Mouse (Mus musculus) adipocyte (in vitro differentiated cells): ENCODE measurements around the gene Ccdc88c.

Experiments
- DNase-seq: peaks from one replicate; pipeline ENCODE4 v3.0.0-alpha.2; 2016; ENCODE audit warnings: low spot score

Ccdc88c gene

DNA sequence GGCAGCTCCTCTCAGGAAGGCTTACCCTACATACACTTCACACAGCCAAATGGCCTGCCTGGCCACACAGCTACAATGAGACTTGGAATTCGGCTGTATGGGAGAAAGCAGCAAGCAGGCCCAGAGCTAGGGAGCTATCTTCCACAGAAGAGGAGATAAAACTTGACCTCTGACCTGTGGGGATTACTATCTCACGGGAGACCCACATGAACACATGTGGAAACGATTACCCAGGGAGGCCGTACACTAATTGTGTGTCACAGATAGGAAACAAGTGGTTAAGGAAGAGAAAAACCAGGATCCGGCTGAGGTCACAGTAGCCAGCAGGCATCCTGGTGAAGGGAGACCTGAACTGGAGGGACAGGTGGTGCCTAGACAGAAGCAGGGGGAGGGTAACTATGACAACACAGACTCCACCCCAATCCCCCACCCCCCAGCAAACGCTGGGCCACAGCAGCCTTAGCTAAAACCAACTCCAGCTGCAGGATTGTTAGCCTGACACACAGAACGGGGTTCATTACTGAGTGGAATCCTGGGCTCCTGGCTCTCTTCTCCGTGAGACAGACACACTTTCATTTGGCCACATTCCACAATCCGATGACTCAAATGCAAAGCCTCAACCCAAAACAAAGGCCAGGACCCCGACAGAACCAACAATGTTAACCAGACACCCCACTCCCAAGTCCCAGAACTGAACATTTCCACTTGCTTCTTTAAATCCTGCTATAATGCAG is 30.9 kb downstream of the Ccdc88c start:
- no peak for DNase-seq

DNA sequence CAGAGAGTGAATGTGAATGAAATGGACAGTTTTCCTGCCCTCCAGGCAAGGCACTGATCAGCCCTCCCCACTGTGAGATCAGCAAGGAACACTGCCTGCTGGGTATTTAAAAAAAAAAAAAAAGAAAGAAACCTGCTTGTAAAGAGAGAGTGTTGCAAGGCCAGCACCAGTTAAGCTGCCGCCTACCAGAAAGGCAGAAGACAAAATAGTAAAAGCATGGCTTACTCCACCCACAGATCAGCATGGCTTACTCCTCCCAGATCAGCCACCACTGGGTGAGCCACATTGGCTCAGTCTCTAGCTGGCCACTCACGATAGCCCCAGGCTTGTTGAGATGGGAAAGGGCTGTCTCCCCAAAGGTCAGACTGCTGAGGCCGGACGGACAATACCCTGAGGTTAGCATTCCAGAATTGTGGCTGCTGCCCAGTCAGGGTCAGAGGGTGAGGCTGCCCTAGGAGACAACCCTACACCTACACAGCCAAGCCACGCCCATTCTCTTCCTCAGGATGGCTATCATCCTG is 32.4 kb downstream of the Ccdc88c start:
- peak; percentile 71 for DNase-seq

DNA sequence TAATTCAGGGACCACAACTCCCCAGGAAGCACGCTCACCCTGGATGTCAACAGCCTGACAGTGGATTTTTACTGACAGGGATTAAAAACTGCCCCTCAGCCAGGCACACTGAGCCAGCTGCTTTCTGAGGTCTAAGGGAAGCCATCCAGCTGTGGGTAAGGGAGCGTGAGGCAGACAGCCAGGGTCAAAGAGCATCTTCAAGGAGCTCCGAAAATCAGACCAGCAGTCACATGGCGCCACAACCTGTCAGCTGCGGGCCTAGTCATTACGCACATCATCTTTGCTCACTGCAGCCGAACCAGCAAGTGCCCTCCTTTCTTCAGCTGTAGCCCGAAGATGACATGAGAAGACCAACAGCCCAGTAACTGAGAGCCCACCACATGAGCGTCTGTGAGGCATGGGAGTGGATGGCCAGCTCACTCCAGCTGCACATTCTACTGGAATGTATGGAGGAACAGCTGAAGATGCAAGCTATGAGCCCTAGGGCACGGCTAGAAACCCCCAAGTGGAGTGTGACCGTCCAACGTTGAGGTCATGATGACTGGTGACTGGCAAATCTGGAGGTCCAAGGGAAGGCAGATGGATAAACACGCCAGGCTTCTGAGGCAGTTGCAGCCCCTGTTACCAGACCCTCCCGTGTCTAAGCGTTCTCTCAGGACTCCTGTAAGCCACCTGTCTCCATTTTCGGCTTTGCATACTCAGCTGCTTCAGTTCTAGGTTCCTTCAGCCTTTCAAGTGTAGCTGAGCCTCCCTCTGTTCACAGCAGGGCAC is 33.1 kb downstream of the Ccdc88c start:
- DNase-seq, result peak; percentile 27

DNA sequence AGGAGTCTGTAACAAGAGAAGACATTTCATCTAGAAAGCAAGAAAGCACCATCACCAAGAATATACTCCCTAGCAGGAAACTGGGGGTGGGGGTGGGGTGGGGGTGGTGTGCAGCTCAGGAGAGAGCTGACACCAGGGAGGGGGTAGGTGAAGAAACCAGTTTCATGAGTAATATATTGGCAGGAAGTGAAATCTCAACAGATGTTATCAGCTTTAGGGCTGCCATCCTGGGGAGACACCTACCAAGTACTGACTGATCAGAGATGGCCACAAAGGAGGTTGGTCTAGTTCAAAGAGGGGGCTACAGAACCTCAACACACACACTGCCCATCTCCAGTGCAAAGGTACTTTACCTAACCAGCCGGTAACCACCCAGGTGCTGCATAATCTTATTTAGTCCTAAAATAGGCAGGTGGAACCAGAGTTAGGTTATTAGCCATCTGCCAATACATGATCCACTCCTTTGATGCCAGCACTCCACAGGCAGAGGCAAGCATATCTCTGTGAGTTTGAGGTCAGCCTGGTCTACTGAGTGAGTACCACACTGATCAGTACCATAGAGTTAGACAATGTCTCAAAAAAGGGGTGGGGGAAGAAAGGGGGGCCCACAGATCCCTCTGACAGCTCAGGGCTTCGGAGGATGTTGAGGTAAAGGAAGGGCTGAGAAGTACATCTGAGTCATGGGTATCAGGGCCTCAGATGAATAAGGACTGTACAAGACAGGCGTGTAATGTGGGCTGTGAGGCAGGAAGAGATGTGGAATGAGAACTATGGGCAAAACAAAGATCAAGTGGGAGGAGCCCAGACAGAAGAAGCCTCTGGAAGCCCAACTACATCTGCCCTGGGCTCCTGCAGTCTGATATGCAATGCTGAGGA is 34.5 kb downstream of the Ccdc88c start:
- no peak for DNase-seq

DNA sequence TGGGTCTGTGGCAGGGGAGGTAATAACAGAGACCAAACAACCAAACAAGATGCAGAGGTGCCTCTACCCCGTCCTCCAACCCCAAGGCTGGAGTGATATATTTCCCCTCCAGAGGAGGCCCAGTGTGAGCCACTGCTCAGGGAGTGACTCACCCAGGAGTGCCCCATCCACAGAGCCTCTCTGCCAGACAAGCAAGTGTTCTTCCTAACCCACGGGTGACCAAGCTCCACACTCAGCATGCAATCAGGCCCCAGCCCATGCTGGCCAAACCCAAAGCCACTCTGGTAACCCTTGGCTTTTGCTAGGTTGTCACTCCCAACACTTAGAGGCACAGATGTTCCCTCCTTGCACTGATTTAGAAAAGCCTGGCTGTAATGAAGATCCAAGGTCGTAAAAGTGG is 35.7 kb downstream of the Ccdc88c start:
- DNase-seq, result no peak

DNA sequence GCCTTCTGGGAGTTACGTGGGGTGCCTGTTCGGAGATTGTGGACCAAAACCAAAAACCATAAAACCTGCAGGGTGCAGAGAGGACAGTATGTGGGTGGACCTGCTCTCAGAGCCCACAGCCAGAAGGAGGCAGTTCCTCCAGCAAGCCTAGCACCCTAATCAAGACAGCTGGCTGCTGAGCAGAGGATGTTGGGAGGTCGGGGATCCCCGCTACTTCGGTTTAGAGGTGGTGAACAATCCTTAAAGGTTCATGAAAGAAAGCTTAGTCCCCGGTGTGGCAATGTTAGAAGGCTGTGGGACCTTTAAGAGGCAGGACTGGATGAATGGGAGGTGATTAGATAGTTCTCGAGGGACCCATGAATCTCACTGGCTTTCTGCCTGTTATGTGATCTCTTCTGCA is 36.4 kb downstream of the Ccdc88c start:
- no peak for DNase-seq

DNA sequence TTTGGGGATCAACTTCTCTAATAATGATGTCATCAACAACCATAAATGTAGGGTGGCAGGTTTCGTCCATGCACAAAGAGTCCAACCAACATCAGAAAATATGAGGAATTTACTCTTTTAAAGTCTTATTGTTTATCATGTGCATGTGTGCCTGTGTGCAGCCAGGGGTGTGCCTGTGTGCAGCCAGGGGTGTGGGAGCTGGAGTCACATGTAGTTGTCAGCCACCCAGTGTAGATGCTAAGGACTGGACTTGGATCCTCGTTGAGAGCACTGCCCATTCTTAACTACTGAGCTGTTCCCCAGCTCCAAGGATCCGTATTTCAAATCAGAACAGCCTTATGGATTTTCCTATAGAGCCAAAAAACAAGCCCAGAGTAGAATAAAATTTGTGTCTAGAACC is 37.7 kb downstream of the Ccdc88c start:
- DNase-seq, result no peak

DNA sequence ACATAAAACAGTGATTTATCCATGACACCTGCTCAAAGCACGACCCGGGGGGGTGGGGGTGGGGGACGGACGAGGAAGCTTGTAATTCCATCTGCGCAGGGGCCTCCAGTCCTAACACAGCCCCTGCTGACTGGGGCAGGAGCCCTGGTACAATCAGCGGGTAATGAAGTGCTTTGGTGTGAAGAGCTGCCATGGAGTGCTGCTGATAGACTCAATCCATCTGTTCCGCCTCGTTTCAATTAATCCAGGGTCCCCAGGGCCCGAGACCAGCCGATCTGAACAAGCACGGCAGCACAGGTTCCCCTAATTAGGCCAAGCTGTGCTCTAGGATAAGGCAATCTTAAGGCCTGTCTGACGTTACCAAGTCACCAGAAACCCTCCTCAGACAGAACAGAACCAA is 38.6 kb downstream of the Ccdc88c start:
- no peak for DNase-seq

DNA sequence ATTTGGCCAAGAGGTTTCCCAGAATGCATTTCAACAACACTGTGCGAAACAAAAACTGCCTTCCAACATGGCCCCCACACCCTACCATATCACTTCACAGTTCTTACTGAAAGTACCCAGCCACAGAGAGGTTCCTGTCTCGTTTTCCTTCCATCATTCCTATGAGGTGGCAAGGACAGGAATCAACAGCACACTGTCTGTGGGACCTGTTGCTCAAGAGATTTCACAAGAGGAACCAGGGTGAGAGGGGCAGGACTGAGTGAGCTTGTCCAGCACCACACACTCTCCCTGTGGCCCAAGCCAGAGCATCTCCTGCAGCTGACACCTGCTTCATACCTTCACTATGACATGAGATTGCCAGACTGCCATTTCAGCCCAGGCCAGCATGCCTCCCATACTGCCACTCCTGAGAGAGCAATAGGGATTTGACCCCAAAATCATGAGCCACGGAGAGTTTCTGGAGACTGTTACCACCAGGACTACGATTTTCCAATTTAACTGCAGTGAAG is 39.0 kb downstream of the Ccdc88c start:
- no peak for DNase-seq

DNA sequence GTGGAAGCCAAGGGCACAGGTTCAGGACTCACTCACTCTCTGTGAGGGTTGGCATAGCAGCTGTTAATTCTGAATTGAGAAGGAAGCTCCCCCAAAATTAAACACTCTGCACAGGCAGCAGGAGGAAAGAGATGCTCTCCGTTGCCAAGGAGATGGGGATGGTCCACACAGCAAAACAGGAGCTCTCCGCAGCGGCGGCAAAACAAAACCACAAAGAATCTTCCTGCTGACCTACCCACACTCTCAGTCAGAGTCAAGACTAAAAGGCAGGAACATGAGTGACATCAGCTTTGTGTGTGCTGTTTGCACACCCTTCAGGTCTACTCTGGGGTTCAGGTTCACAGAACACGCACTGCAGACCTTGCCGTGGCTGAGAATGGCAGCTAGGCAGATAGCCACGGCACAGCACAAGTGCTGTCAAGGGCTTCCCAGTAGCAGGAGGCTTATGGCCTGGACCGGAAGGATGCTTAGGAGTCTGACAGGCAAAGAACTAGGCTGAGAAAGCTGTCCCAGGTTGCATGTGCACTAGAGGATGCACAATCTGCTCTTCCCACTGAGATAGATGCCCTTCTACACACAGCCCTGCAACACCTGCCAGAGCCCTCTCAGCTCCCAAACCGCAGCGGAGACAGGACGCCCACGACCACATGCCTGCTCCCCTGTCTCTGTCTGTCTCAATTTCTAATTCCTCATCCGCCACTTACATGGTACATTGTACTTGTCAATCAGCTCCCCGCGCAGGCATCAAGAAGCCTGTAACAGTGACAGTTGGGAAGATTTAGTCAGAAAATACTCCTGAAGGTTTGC is 40.3 kb downstream of the Ccdc88c start:
- no peak for DNase-seq

DNA sequence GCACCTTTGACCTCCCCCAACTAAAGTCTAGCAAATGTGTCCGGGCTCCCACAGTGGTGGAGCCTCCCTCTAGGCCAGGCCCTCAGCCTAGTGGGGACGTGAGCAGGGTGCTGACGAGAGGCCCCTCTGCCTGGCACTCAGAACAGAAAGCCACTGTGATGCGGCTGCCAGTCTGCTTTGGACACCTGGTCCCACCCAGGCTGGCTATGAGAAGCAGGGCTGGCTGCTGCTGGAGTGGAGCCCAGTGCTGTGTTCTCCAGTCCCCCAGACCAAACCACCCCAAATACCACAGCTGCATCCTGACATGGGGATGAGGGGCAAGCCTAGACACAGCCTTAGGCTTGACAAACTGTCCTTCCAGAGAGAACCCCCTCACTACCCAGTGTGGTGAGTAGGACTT is 42.4 kb downstream of the Ccdc88c start:
- no peak for DNase-seq

DNA sequence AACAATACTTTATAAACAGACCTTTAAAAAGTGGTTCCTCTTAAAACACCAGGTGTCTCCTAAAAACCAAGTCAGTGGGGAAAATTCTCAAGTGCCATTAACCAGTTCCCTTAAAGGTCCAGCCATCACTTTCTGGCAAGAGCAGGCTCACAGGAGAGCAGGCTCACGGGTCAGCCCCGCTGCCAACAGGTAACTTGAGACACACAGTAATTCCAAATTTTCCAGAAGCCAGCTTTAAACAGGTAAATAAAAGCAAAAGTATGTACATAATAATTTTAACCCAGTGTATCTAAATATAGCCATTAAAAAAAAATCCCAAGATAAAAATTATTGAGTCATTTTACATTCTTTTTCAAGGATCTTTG is 43.1 kb downstream of the Ccdc88c start:
- no peak for DNase-seq

DNA sequence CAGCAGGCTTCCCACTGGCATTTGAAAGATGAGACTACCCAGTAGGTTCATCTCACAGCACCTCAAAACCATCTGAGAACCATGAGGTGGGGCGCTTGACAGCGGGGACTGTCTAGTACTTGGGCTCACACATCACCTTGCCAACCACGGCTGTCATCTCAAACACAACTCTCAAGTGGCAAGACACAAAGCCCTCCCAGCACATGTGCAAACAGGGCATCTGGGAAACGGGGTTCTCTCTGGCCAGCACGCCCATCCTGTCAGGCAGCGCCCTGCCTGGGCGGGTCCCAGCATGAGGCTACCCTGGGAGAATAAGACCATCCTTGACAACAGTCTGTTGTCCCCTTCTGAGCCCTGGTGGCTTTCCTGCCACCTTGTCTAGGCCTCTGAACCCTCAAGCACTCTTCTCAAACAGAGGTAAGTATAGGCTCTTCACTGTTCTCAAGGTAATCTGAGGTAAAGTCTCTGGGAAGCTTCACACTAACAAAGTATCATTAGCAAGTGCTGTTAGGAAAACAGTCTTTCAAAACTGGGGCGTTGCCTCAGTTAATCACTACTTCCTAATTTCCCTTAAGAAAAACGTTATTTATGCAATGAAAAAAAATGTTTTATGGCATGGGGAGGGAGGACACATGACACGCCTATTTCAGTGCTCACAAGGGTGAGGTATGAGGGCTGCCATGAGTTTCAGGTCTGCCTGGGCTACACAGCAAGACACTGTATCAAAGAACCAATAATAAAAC is 43.6 kb downstream of the Ccdc88c start:
- no peak for DNase-seq

DNA sequence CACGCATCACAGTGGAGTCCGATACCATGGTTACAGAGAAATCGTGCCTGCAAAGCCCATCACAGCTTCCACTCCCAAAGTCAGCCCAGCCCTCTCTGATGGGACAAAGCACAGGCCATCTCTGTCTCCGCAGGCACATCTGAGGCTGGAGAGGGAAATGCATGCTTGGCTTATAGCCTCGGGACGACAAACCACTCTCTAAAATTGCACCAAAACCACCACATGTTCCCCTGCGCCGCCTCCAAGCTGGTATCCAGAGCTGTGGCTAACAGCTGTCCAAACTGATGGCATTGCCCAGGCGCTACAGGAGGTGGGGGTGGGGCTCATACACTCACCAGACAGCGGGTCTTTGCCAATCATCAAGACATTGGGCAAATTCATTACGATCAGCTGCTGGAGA is 45.3 kb downstream of the Ccdc88c start:
- no peak for DNase-seq

DNA sequence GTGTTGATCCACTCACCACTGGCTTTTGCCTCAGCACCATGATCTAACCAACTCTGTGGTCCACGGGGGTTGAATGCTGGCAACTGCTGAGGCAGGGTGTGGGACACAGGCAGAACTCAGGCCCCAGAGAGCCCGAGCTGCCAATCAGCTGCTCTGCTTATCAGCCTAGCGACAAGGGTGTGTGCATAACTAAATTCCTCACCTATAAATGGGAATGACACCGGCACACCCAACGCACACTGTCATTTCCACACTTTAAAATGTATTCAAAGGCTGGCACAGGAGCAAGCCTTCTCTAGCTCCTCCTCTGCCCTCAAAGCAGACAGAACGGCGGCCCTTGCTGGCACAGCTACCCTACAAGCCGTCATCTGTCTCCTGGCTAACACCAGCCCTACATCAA is 46.6 kb downstream of the Ccdc88c start:
- no peak for DNase-seq

DNA sequence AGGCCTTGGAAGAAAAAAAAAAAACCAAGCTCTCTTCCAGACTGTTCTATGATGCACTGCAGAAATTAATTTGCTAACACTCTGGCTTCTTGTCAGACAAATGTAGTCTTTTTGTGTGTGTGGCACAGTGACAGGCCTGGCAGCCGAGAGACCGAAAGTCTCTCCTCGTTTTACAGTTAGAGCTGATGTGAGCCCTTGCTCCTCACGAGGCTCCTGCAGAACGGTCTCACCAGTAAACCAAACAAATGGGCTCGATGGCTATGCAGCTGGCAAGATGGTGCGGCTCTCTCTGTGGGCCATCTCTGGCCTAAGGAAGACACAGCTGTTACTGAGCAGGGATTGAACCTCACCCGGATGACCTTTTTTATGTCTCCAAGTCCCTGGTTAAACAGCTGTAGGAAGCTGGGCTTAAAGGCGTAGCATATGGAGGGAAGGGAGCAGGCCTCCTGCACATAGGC is 48.3 kb downstream of the Ccdc88c start:
- no peak for DNase-seq

DNA sequence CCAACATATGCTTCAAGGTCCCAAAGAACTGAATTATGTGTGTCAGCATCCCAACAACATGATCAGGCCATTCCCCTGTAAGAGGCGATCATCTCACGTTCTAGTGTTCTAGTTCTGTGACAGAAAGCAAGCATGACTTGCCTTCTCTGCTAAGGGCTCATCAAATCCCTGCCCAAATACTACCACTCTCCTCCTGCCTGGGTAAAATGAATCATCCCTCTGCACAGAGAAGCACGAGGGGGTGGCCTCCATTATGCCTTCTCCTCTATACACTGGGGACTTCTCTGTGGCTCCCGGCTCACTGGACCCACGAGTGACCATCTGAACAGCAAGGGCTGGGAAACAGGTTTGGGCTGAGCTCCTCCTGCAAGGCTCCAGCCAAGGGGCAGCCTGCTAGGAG is 49.2 kb downstream of the Ccdc88c start:
- no peak for DNase-seq

DNA sequence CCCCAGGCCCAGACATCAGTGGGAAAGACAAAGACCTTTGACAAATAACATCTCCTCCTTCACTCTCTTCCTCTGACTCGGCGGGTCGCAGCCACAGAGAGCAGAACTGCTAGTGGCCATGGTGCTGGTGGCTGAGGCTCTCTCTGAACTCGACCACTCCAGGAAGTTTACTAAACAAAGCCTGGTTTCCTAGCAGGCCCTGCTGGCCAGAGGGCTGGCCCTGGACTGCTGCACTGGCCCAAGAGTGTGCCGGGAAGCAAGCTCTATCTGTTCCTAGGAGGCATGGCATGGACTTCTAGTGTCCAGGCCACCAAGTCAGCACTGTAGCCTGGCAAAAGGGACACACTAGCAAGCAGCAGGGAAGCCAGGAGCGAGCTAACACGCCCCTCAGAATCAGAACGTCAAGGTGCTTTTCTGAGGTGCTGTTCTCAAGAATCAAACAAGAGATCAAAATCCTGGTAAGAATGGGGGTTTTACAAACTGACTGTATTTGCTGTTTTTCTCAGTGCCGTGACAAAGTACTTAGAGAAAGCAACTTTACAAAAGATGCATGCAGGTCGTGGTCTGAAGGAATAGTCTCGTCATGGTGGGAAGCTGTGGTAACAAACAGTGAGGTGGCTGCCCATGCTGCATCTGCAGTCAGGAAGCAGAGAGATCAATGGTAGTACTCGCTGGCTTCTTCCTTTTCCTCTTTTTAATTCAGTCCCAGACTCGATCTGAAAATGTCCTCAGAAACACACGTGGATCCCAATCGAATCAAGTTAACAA is 50.7 kb downstream of the Ccdc88c start:
- no peak for DNase-seq

DNA sequence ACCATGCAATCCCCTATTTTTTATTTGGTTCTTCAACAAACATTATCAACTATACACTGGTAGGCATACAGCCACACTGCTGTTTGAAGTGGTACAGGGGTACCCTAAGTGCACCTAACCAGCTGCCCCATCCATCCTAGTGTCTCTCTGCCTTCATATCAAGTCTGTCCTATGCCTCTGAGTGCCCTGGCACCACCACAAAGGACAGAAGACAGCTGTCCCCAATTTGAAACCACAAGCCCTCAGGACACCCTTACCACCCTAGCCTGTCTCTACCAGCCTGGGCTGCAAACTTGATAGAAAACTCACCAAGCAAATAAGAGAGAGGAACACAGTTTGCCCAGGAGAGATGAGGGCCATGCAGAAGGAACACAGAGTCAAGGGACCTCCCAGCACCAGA is 51.3 kb downstream of the Ccdc88c start:
- no peak for DNase-seq

DNA sequence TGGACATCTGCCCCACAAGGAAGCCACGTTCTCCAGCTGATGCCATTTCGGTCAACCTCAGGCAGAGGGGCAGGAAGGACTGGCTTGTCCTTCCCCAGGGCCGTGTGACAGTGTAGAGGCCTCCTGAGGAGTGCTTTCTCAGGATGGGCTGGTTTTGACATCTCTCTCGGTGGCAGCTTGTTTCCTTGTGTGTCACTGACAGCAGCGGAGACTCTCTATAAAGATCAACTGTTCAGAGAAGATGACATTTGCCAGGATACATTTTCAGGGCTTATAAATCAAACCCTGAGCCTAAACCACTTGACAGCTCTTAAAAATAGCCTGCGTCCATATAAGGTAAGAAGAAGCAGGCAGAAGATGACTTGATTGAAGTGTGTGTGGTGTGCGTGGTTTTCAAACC is 59.0 kb downstream of the Ccdc88c start:
- DNase-seq, result no peak
